Mouse (Mus musculus) ES-Bruce4 (cell line): ENCODE measurements around the gene Ccnk.

Experiments
- CTCF ChIP-seq: IDR thresholded peaks from one replicate; pipeline ENCODE4 v1.8.1; 2011; ENCODE audit warnings: low read depth, low read length
- EP300 ChIP-seq: IDR thresholded peaks from 2 replicates; pipeline ENCODE4 v1.6.1; 2011; ENCODE audit warnings: low read depth, low read length; ENCODE audit not compliant: insufficient read depth
- POLR2A ChIP-seq: IDR thresholded peaks from one replicate; pipeline ENCODE4 v1.8.1; 2011; ENCODE audit warnings: low read length; ENCODE audit not compliant: insufficient read depth

DNA sequence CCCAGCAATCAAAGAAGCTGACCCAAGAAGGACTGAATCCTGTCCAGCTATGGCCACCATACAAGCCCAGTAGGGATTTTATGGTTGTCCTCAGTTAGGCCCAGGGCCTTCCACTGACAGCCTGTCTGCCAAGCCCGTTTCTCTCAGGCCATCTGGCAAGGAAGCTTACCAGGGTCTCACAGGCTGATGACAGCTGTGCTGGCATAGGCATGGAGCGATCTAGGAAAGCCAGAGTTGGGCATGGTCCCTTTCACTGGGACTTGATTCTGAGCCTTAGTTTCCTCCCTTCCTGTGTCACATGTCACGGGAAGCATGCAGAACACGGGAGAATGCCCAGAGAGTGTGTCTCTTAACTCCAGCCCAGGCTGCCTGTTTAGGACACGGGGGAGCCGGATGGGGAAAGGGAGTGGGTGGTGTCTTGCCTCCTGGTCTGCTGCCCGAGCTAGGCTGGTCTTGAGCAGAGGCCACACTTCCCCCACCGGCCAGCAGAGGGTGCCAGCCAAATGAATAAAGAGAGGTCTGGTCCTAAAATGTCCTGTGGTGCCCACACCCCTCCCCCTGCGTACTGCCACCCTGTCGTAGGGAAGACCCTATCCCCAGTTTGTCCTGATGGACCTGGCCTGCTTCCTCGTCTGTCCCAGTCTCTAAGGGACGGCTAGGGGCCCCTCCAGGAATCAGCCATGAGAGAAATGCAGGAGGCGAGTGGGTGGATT lies 29.5 kb downstream of the Ccnk start:
- peak; percentile 80 for TF ChIP-seq CTCF
- TF ChIP-seq EP300, result no peak
- no peak for TF ChIP-seq POLR2A
